Mouse (Mus musculus) monocyte, adult 5-6 weeks (primary cell): ENCODE results near the gene Ndel1. TPM values are rescaled to one million over a fixed set of nuclear protein-coding genes. Genes with fewer than 3 reads are reported as not detected.
A peak's percentile ranks its signal among the peaks of the same experiment; 100 is the strongest.

Source experiments
- ATAC-seq: fragments of 153-309, 156-312 bp; replicated peaks from 2 replicates; pipeline ENCODE4 v1.8.0; 2017; ENCODE audit warnings: mild to moderate bottlenecking; ENCODE audit not compliant: low TSS enrichment, insufficient number of reproducible peaks, severe bottlenecking, poor library complexity, low FRiP score
- total RNA-seq: library from RNA; stranded (forward); fragments of 200-1000, 200-491, 200-594 nt; gene quantifications from 3 replicates; pipeline ENCODE4 v1.2.3, GENCODE M21; 2017

Ndel1 gene
- total RNA-seq, 1 experiment from 2014 or later = 234 TPM

GRCm38 (mm10) chr11:68897120-68897519, 25.5 kb upstream of the Ndel1 start:
- ATAC-seq = peak; percentile 57; the same call in 1 of the 2 replicates

- no peak for ATAC-seq
Measured at GRCm38 (mm10) chr11:68896247-68896646, 24.6 kb upstream of the Ndel1 start.

- no peak for ATAC-seq
Measured at GRCm38 (mm10) chr11:68893911-68894464, 22.3 kb upstream of the Ndel1 start.

GRCm38 (mm10) chr11:68892233-68892832, 20.7 kb upstream of the Ndel1 start:
- no peak for ATAC-seq

GRCm38 (mm10) chr11:68891823-68892222, 20.2 kb upstream of the Ndel1 start:
- no peak for ATAC-seq

GRCm38 (mm10) chr11:68890625-68891024, 19.0 kb upstream of the Ndel1 start:
- ATAC-seq = no peak

- ATAC-seq = no peak
Measured at GRCm38 (mm10) chr11:68888653-68889052, 17.0 kb upstream of the Ndel1 start.

GRCm38 (mm10) chr11:68888253-68888652, 16.6 kb upstream of the Ndel1 start, which contains the start of gene Rnf222:
Gene Rnf222 (plus strand): TSS chr11:68888553.
- ATAC-seq = no peak

- ATAC-seq = no peak
Measured at GRCm38 (mm10) chr11:68886091-68886490, 14.4 kb upstream of the Ndel1 start.

- no peak for ATAC-seq
Measured at GRCm38 (mm10) chr11:68884368-68884767, 12.7 kb upstream of the Ndel1 start.

- no peak for ATAC-seq
Measured at GRCm38 (mm10) chr11:68883843-68884242, 12.2 kb upstream of the Ndel1 start.

- ATAC-seq = no peak
Measured at GRCm38 (mm10) chr11:68882107-68882506, 10.4 kb upstream of the Ndel1 start.

- ATAC-seq = no peak
Measured at GRCm38 (mm10) chr11:68878811-68879210, 7.2 kb upstream of the Ndel1 start.

- ATAC-seq = peak; percentile 68
Measured at GRCm38 (mm10) chr11:68874841-68875240, 3.2 kb upstream of the Ndel1 start.

- no peak for ATAC-seq
Measured at GRCm38 (mm10) chr11:68871277-68871676, 381 bp downstream of the Ndel1 start.

GRCm38 (mm10) chr11:68864544-68865189, 7.0 kb downstream of the Ndel1 start:
- ATAC-seq = no peak

GRCm38 (mm10) chr11:68863631-68864091, 8.0 kb downstream of the Ndel1 start:
- ATAC-seq = peak; percentile 87

- ATAC-seq = no peak
Measured at GRCm38 (mm10) chr11:68862260-68862659, 9.4 kb downstream of the Ndel1 start.

GRCm38 (mm10) chr11:68859943-68860593, 11.6 kb downstream of the Ndel1 start:
- ATAC-seq = no peak

GRCm38 (mm10) chr11:68857329-68857728, 14.3 kb downstream of the Ndel1 start:
- no peak for ATAC-seq
